Comparison of ENCODE assay signal across 20 mouse cellular contexts in genomic region chr7:96719926-96720325, GRCm38 (mm10).
DNase-seq lines count a peak whose midpoint lies in the region; ATAC-seq and TF ChIP-seq lines count a peak whose summit lies in the region.
"Had no signal": no experiment of that assay in that cellular context is flagged by ENCODE, and none has a peak within 500 bp of the region (broad histone marks: within the 10 kb centered on the region; RNA-seq: fewer than 3 reads in every experiment).

No protein-coding gene starts in this region.

- no peak for TF ChIP-seq CTCF in hindbrain, postnatal 0 days (IDR thresholded peaks at IDR 0.05; ENCODE audit: low read depth)

- no peaks in the 10 kb centered on the region for H3K9me3 ChIP-seq in neural tube, embryonic 12.5 days
- H3K9me3 ChIP-seq in hindbrain, postnatal 0 days (ENCODE audit: low read length): no peaks in the 10 kb centered on the region
- no peaks in the 10 kb centered on the region for H3K9me3 ChIP-seq in heart, embryonic 11.5 days (replicated peaks; ENCODE audit: control insufficient read depth, low read length)
- H3K9me3 ChIP-seq: embryonic facial prominence, embryonic 15.5 days; limb, embryonic 10.5 days; liver, embryonic 12.5 days; lung, embryonic 15.5 days; megakaryocyte, embryonic 14.5 days had no signal

- ATAC-seq in frontal cortex, adult (ENCODE audit: low TSS enrichment): 0 out of 2 replicates have a peak, but pooled peaks have one; percentile 14
- ATAC-seq in neural tube, embryonic 12.5 days (ENCODE audit: low FRiP score, low read depth): 0 out of 2 replicates have a peak, but pooled peaks have one; percentile 22
- no peak for ATAC-seq in hindbrain, postnatal 0 days
- no peak for ATAC-seq in heart, embryonic 11.5 days (replicated peaks; ENCODE audit: insufficient number of reproducible peaks, low FRiP score, low TSS enrichment)
- ATAC-seq: activated CD4-positive, CD25-positive, alpha-beta regulatory T cell, adult 4 months; intestine, postnatal 0 days; liver, embryonic 12.5 days had no signal

- no peak overlapping the region for H3K4me2 ChIP-seq in neural tube, embryonic 12.5 days (replicated peaks)
- no peak overlapping the region for H3K4me2 ChIP-seq in hindbrain, postnatal 0 days (ENCODE audit: low read depth, low read length)
- no peak overlapping the region for H3K4me2 ChIP-seq in heart, embryonic 11.5 days
- H3K4me2 ChIP-seq: embryonic facial prominence, embryonic 15.5 days; liver, embryonic 12.5 days; lung, embryonic 15.5 days had no signal

- no peak overlapping the region for H3K9ac ChIP-seq in neural tube, embryonic 12.5 days
- 0 out of 2 replicates have a peak overlapping the region, but pooled peaks have one; percentile 17 for H3K9ac ChIP-seq in hindbrain, postnatal 0 days (replicated peaks; ENCODE audit: low read length)
- no peak overlapping the region for H3K9ac ChIP-seq in heart, embryonic 11.5 days (ENCODE audit: low read depth, low read length)
- H3K9ac ChIP-seq: embryonic facial prominence, embryonic 15.5 days; liver, embryonic 12.5 days; lung, embryonic 15.5 days had no signal

- peaks cover 6% of the 10 kb centered on the region; the same call in 1 of the 2 replicates for H3K36me3 ChIP-seq in neural tube, embryonic 12.5 days
- H3K36me3 ChIP-seq in hindbrain, postnatal 0 days (ENCODE audit: insufficient read depth, low read length): no peaks in the 10 kb centered on the region
- H3K36me3 ChIP-seq in heart, embryonic 11.5 days (ENCODE audit: control insufficient read depth, insufficient read depth, low read length): no peaks in the 10 kb centered on the region
- H3K36me3 ChIP-seq: liver, embryonic 12.5 days; lung, embryonic 15.5 days had no signal

- DNase-seq in frontal cortex, postnatal 10 days (ENCODE audit: low spot score in 2 of 2): no peak
- DNase-seq in neural tube, embryonic 10.5 days (ENCODE audit: extremely low spot score, low spot score): no peak
- DNase-seq in hindbrain, postnatal 0 days (ENCODE audit: low spot score): no peak
- no peak for DNase-seq in right cerebral cortex, postnatal 36 days (ENCODE audit: low spot score in 2 of 2)
- DNase-seq in cerebellum, adult 11 months: no peak
- DNase-seq: cerebellum, adult 8-10 months; gastrocnemius, postnatal 25 days; heart, postnatal 14 days; kidney, postnatal 36 days; layer of hippocampus, postnatal 36 days had no signal

- H3K4me1 ChIP-seq in neural tube, embryonic 12.5 days: peaks cover 32% of the 10 kb centered on the region
- peaks cover 19% of the 10 kb centered on the region for H3K4me1 ChIP-seq in hindbrain, postnatal 0 days (ENCODE audit: insufficient read depth, low read length)
- H3K4me1 ChIP-seq in heart, embryonic 11.5 days (ENCODE audit: control insufficient read depth, insufficient read depth, low read length): peaks cover 5% of the 10 kb centered on the region
- H3K4me1 ChIP-seq: embryonic facial prominence, embryonic 15.5 days; liver, embryonic 12.5 days; lung, embryonic 15.5 days had no signal

- no peak overlapping the region for H3K27ac ChIP-seq in neural tube, embryonic 12.5 days
- no peak overlapping the region for H3K27ac ChIP-seq in hindbrain, postnatal 0 days
- H3K27ac ChIP-seq in heart, embryonic 11.5 days (ENCODE audit: low read depth, low read length): no peak overlapping the region
- H3K27ac ChIP-seq: embryonic facial prominence, embryonic 15.5 days; liver, embryonic 12.5 days; lung, embryonic 15.5 days had no signal

- 57% methylated on average over 1 of the region's 1 CpGs for WGBS in neural tube, embryonic 12.5 days
- WGBS in hindbrain, postnatal 0 days: 33% methylated on average over 1 of the region's 1 CpGs
- 30% methylated on average over 1 of the region's 1 CpGs for WGBS in heart, embryonic 11.5 days (ENCODE audit: insufficient replicate concordance)

- peaks cover 9% of the 10 kb centered on the region for H3K27me3 ChIP-seq in neural tube, embryonic 12.5 days (replicated peaks)
- H3K27me3 ChIP-seq in hindbrain, postnatal 0 days (ENCODE audit: insufficient read depth, low read length): peaks cover 11% of the 10 kb centered on the region; the same call in 1 of the 2 replicates
- peaks cover 28% of the 10 kb centered on the region for H3K27me3 ChIP-seq in heart, embryonic 11.5 days (ENCODE audit: control insufficient read depth, insufficient read depth, low read length)
- H3K27me3 ChIP-seq: embryonic facial prominence, embryonic 15.5 days; liver, embryonic 12.5 days; lung, embryonic 15.5 days had no signal

- no peak overlapping the region for H3K4me3 ChIP-seq in neural tube, embryonic 12.5 days
- no peak overlapping the region for H3K4me3 ChIP-seq in hindbrain, postnatal 0 days (ENCODE audit: low read length)
- no peak overlapping the region for H3K4me3 ChIP-seq in heart, embryonic 11.5 days (ENCODE audit: low read depth, low read length)
- H3K4me3 ChIP-seq: embryonic facial prominence, embryonic 15.5 days; limb, embryonic 10.5 days; liver, embryonic 12.5 days; lung, embryonic 15.5 days; megakaryocyte, embryonic 14.5 days had no signal

Comparison
In these comparisons a context has a peak if more than half of its experiments do, and no peak if none do; other contexts are left out.
1. ATAC-seq: peak in frontal cortex, adult (single experiment) and neural tube, embryonic 12.5 days (single experiment); none in hindbrain, postnatal 0 days (single experiment) and heart, embryonic 11.5 days (single experiment).